Mouse (Mus musculus): ENCODE results near the gene Fam117a. TPM values are rescaled to one million over a fixed set of nuclear protein-coding genes. Genes with fewer than 3 reads are reported as not detected.

Gene Fam117a
- polyA plus RNA-seq, 1 experiment from 2014 or later, result 3.5 TPM

GRCm38 (mm10) chr11:95383331-95383986, 46.6 kb downstream of the Fam117a start:
- no peak overlapping the region for H3K4me2 ChIP-seq (replicated peaks)
- no peaks in the 10 kb centered on the region for H3K27me3 ChIP-seq (ENCODE audit: control insufficient read depth, insufficient read depth, low read length)
- H3K36me3 ChIP-seq (replicated peaks; ENCODE audit: control insufficient read depth, insufficient read depth), result peaks cover 34% of the 10 kb centered on the region
- no peaks in the 10 kb centered on the region for H3K9me3 ChIP-seq (ENCODE audit: control insufficient read depth, low read length)
- 89% methylated on average over 5 of the region's 5 CpGs for WGBS
- no peak overlapping the region for H3K4me3 ChIP-seq (replicated peaks; ENCODE audit: low read length)
- H3K9ac ChIP-seq, result no peak overlapping the region
- peaks cover 9% of the 10 kb centered on the region for H3K4me1 ChIP-seq (replicated peaks; ENCODE audit: control insufficient read depth, insufficient read depth, low read length)
- no peak overlapping the region for H3K27ac ChIP-seq
- no peak for ATAC-seq (ENCODE audit: low FRiP score)
- DNase-seq (ENCODE audit: low spot score), result no peak

- peaks cover 39% of the 10 kb centered on the region for H3K36me3 ChIP-seq (replicated peaks; ENCODE audit: control insufficient read depth, insufficient read depth)
- DNase-seq (ENCODE audit: low spot score), result no peak
- H3K4me1 ChIP-seq (replicated peaks; ENCODE audit: control insufficient read depth, insufficient read depth, low read length), result peaks cover 9% of the 10 kb centered on the region
- peak overlapping the region; percentile 64 for H3K4me3 ChIP-seq (replicated peaks; ENCODE audit: low read length)
- H3K9me3 ChIP-seq (ENCODE audit: control insufficient read depth, low read length), result no peaks in the 10 kb centered on the region
- 0 out of 2 replicates have a peak overlapping the region, but pooled peaks have one; percentile 31 for H3K9ac ChIP-seq
- H3K4me2 ChIP-seq (replicated peaks), result 0 out of 2 replicates have a peak overlapping the region, but pooled peaks have one; percentile 38
- WGBS, result 45% methylated on average over 9 of the region's 9 CpGs
- H3K27me3 ChIP-seq (ENCODE audit: control insufficient read depth, insufficient read depth, low read length), result no peaks in the 10 kb centered on the region
- H3K27ac ChIP-seq, result 0 out of 2 replicates have a peak overlapping the region, but pooled peaks have one; percentile 23
- no peak for ATAC-seq (ENCODE audit: low FRiP score)
Observed at GRCm38 (mm10) chr11:95384004-95384318, 47.1 kb downstream of the Fam117a start.

GRCm38 (mm10) chr11:95384319-95384972, 47.6 kb downstream of the Fam117a start, which contains the start of gene Slc35b1:
Gene Slc35b1, plus strand, starts transcription at chr11:95384692.
- Histone ChIP-seq H3K4me1 (replicated peaks; ENCODE audit: control insufficient read depth, insufficient read depth, low read length) (peaks cover 9% of the 10 kb centered on the region), H3K27me3 (ENCODE audit: control insufficient read depth, insufficient read depth, low read length) (no peaks in the 10 kb centered on the region), H3K9ac (peak within 1 kb of the TSS; percentile 93), H3K9me3 (ENCODE audit: control insufficient read depth, low read length) (no peaks in the 10 kb centered on the region), H3K4me2 (replicated peaks) (peak within 1 kb of the TSS; percentile 71), H3K36me3 (replicated peaks; ENCODE audit: control insufficient read depth, insufficient read depth) (peaks cover 44% of the 10 kb centered on the region), H3K27ac (peak within 1 kb of the TSS; percentile 84), H3K4me3 (replicated peaks; ENCODE audit: low read length) (peak within 1 kb of the TSS; percentile 64)
- DNase-seq (ENCODE audit: low spot score) (peak; percentile 99), ATAC-seq (ENCODE audit: low FRiP score) (peak; percentile 97)
- WGBS, result under 1% methylated on average over 42 of the region's 42 CpGs

GRCm38 (mm10) chr11:95384973-95385320, 48.1 kb downstream of the Fam117a start:
- no peak for ATAC-seq (ENCODE audit: low FRiP score)
- no peak for DNase-seq (ENCODE audit: low spot score)
- Histone ChIP-seq H3K9me3 (ENCODE audit: control insufficient read depth, low read length) (no peaks in the 10 kb centered on the region), H3K9ac (peak overlapping the region; percentile 93), H3K4me1 (replicated peaks; ENCODE audit: control insufficient read depth, insufficient read depth, low read length) (peaks cover 9% of the 10 kb centered on the region), H3K4me3 (replicated peaks; ENCODE audit: low read length) (peak overlapping the region; percentile 64), H3K27me3 (ENCODE audit: control insufficient read depth, insufficient read depth, low read length) (no peaks in the 10 kb centered on the region), H3K36me3 (replicated peaks; ENCODE audit: control insufficient read depth, insufficient read depth) (peaks cover 49% of the 10 kb centered on the region), H3K27ac (peak overlapping the region; percentile 84), H3K4me2 (replicated peaks) (peak overlapping the region; percentile 71)
- 0% methylated on average over 14 of the region's 14 CpGs for WGBS

- H3K4me3 ChIP-seq (replicated peaks; ENCODE audit: low read length), result no peak overlapping the region
- no peak overlapping the region for H3K9ac ChIP-seq
- no peaks in the 10 kb centered on the region for H3K9me3 ChIP-seq (ENCODE audit: control insufficient read depth, low read length)
- DNase-seq (ENCODE audit: low spot score) (no peak), ATAC-seq (ENCODE audit: low FRiP score) (no peak)
- 92% methylated on average over 7 of the region's 7 CpGs for WGBS
- H3K4me2 ChIP-seq (replicated peaks), result no peak overlapping the region
- peaks cover 9% of the 10 kb centered on the region for H3K4me1 ChIP-seq (replicated peaks; ENCODE audit: control insufficient read depth, insufficient read depth, low read length)
- H3K36me3 ChIP-seq (replicated peaks; ENCODE audit: control insufficient read depth, insufficient read depth), result peaks cover 64% of the 10 kb centered on the region
- H3K27ac ChIP-seq, result no peak overlapping the region
- H3K27me3 ChIP-seq (ENCODE audit: control insufficient read depth, insufficient read depth, low read length), result no peaks in the 10 kb centered on the region
Observed at GRCm38 (mm10) chr11:95387354-95387753, 50.5 kb downstream of the Fam117a start.

- Histone ChIP-seq H3K9ac (no peak overlapping the region), H3K36me3 (replicated peaks; ENCODE audit: control insufficient read depth, insufficient read depth) (peaks cover 71% of the 10 kb centered on the region), H3K4me3 (replicated peaks; ENCODE audit: low read length) (no peak overlapping the region), H3K4me1 (replicated peaks; ENCODE audit: control insufficient read depth, insufficient read depth, low read length) (peaks cover 9% of the 10 kb centered on the region), H3K9me3 (ENCODE audit: control insufficient read depth, low read length) (no peaks in the 10 kb centered on the region), H3K27ac (no peak overlapping the region), H3K27me3 (ENCODE audit: control insufficient read depth, insufficient read depth, low read length) (no peaks in the 10 kb centered on the region), H3K4me2 (replicated peaks) (no peak overlapping the region)
- 81% methylated on average over 3 of the region's 3 CpGs for WGBS
- ATAC-seq (ENCODE audit: low FRiP score) (no peak), DNase-seq (ENCODE audit: low spot score) (no peak)
Observed at GRCm38 (mm10) chr11:95389006-95389405, 52.2 kb downstream of the Fam117a start.

- DNase-seq (ENCODE audit: low spot score), result no peak
- Histone ChIP-seq H3K4me2 (replicated peaks) (no peak overlapping the region), H3K27ac (no peak overlapping the region), H3K9ac (no peak overlapping the region), H3K36me3 (replicated peaks; ENCODE audit: control insufficient read depth, insufficient read depth) (peaks cover 71% of the 10 kb centered on the region), H3K4me3 (replicated peaks; ENCODE audit: low read length) (no peak overlapping the region), H3K27me3 (ENCODE audit: control insufficient read depth, insufficient read depth, low read length) (no peaks in the 10 kb centered on the region), H3K4me1 (replicated peaks; ENCODE audit: control insufficient read depth, insufficient read depth, low read length) (peaks cover 8% of the 10 kb centered on the region), H3K9me3 (ENCODE audit: control insufficient read depth, low read length) (no peaks in the 10 kb centered on the region)
- WGBS, result 96% methylated on average over 6 of the region's 6 CpGs
- no peak for ATAC-seq (ENCODE audit: low FRiP score)
Observed at GRCm38 (mm10) chr11:95390420-95390819, 53.6 kb downstream of the Fam117a start.

- ATAC-seq (ENCODE audit: low FRiP score), result no peak
- no peak for DNase-seq (ENCODE audit: low spot score)
- H3K4me2 ChIP-seq (replicated peaks), result no peak overlapping the region
- no peak overlapping the region for H3K9ac ChIP-seq
- 80% methylated on average over 4 of the region's 4 CpGs for WGBS
- H3K36me3 ChIP-seq (replicated peaks; ENCODE audit: control insufficient read depth, insufficient read depth), result peaks cover 67% of the 10 kb centered on the region
- H3K4me3 ChIP-seq (replicated peaks; ENCODE audit: low read length), result no peak overlapping the region
- H3K27ac ChIP-seq, result no peak overlapping the region
- H3K27me3 ChIP-seq (ENCODE audit: control insufficient read depth, insufficient read depth, low read length), result no peaks in the 10 kb centered on the region
- H3K9me3 ChIP-seq (ENCODE audit: control insufficient read depth, low read length), result no peaks in the 10 kb centered on the region
- H3K4me1 ChIP-seq (replicated peaks; ENCODE audit: control insufficient read depth, insufficient read depth, low read length), result 0 out of 2 replicates have a peak, but pooled peaks cover under 1% of the 10 kb centered on the region
Observed at GRCm38 (mm10) chr11:95391201-95391600, 54.4 kb downstream of the Fam117a start.

- Histone ChIP-seq H3K4me2 (replicated peaks) (no peak overlapping the region), H3K27ac (no peak overlapping the region), H3K36me3 (replicated peaks; ENCODE audit: control insufficient read depth, insufficient read depth) (peaks cover 62% of the 10 kb centered on the region), H3K27me3 (ENCODE audit: control insufficient read depth, insufficient read depth, low read length) (no peaks in the 10 kb centered on the region), H3K4me3 (replicated peaks; ENCODE audit: low read length) (no peak overlapping the region), H3K4me1 (replicated peaks; ENCODE audit: control insufficient read depth, insufficient read depth, low read length) (no peaks in the 10 kb centered on the region), H3K9me3 (ENCODE audit: control insufficient read depth, low read length) (no peaks in the 10 kb centered on the region), H3K9ac (no peak overlapping the region)
- ATAC-seq (ENCODE audit: low FRiP score) (no peak), DNase-seq (ENCODE audit: low spot score) (no peak)
- WGBS, result 74% methylated on average over 5 of the region's 5 CpGs
Observed at GRCm38 (mm10) chr11:95391743-95392142, 54.9 kb downstream of the Fam117a start.

Data from hindbrain, embryonic 14.5 days (tissue).